Mouse (Mus musculus): ENCODE measurements around the gene Spo11. TPM values are rescaled to one million over a fixed set of nuclear protein-coding genes. Genes with fewer than 3 reads are reported as not detected.

Spo11 gene
- total RNA-seq, 2 experiments from 2014 or later, result not detected

GRCm38 (mm10) chr2:173034998-173035397 is 57.5 kb downstream of the Spo11 start:
- DNase-seq, result no peak

- DNase-seq, result no peak
These were observed 58.2 kb downstream of the Spo11 start for GRCm38 (mm10) chr2:173035653-173036052.

DNA sequence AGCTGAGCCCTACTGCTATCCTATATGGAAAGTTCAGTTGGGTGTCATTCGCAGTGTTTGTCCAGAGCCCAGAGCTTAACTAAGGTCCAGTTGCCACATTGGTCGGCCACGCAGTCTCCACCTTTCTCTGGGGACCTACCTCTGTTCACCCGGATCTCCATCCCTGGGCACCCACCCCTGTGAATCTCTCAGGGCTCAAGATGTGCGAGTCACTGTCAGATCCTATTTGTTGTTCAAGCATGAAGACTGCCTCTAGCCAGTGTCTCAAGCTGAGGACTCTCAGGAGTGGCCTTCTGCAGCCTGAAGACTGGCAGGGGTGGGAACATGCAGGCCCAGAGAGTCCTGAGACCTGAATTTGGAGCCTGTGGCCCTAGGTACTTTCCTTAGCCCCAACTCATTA is 58.6 kb downstream of the Spo11 start:
- no peak for DNase-seq

DNA sequence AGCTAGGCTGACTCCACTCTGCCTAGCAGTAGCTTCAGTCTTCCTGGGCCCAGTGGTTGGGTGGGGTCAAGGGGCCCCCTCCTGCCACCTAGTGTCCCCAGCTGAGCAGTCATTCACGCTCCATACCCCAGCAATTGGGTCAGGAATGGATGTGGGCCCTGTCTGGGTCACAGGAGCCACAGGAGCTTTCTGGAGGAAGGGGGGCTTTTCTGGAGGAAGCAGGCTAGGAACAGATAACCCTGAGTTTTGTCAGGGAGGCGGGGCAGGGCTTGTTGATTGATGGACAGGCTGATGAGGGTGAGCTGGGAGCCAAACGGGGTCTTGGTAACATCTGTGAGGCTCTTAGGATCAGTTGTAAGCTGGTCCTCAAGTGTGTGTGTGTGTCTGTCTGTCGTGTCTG is 59.1 kb downstream of the Spo11 start:
- no peak for DNase-seq

DNA sequence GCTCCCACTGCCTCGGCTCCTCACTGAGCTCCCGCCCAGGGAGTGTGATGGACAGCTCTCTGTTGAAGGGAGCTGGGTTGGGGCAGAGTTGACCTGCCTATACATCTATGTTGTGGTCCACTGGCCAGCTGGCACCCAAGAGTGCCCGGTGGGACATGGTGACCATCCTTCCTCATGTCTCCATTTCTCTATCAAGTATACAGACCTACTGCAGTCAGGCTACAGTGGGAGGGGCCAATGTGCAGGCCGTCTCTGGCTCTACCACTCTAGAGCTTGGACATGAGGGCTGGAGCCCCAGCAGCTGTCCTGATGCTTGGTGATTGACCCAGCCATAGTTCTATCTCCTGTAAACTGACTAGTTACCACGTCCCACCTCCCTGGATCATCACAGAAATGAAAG is 59.8 kb downstream of the Spo11 start:
- DNase-seq, result no peak

DNA sequence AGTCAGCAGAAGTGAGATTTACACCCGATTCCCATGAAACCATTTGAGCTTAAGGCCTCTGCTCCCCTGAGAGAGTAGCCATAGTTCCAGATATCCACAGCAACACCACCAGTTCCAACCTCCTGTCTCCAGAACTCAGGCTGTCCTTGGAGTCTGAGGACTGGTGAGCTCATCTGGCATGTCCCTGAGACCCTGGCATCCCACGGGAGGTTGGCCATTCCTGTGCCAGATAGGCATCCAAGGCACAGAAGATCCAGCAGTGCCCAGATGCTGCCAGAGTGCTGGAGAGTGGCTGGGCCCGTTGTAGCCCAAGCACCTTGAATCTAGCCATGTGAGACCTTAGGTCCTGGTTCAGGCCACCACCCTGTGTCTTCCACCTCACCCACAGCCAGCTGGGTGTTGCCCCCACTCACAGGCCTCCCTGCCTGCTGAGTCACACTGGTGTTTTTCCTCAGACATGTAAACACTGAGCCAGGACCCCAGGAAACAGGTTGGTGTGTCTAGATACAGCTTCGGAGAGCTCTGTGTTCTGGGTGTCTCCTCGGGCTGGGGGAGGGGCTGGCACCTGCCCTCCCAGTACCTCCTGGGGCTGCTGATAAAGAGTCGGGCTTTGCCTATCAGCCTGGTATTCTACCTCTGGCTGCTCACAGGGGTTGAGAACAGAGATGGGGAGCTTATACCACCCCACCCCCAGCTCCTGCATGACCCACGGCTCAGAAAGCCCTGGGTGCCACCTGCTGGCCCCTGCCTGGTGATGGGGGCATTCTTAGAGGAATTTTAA is 60.5 kb downstream of the Spo11 start:
- no peak for DNase-seq

DNA sequence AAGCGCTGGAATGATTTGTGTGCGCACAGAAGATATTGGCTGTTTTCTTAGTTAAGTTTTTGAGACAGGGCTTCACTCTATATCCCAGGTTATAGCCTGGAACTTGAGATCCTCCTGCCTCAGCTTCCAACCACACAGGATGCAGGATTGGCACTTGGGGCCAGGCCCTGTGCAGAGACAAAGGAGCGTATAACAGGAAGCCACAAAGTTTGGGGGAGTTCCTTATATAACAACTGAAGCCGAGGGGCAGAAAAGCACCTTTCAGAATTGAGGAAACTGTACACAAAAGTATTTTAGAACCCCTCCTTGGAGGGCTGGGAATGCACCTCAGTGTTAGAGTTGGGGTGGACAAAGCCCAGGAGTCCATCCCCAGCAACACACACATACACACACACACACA is 61.5 kb downstream of the Spo11 start:
- DNase-seq, result no peak

- DNase-seq, result no peak
These were observed 63.3 kb downstream of the Spo11 start for GRCm38 (mm10) chr2:173040803-173041202.

GRCm38 (mm10) chr2:173041242-173041641 is 63.7 kb downstream of the Spo11 start:
- no peak for DNase-seq

GRCm38 (mm10) chr2:173041893-173042292 is 64.4 kb downstream of the Spo11 start:
- no peak for DNase-seq

GRCm38 (mm10) chr2:173042504-173043162 is 65.1 kb downstream of the Spo11 start:
- DNase-seq, result no peak

Other genes starting within 250 kb of the Spo11 start
- gene Bmp7, start 37.4 kb upstream of the Spo11 start, total RNA-seq (2021), result 1 to 10 TPM; 3.6 to 6.2 TPM
- gene Rae1, start 22.4 kb downstream of the Spo11 start, total RNA-seq (2021), result 10 to 100 TPM; 72.9 to 77.0 TPM
- gene Rbm38, start 42.8 kb downstream of the Spo11 start, total RNA-seq (2021), result 1 to 10 TPM; 3.8 to 4.6 TPM
- not detected for gene Ctcfl, start 141.8 kb downstream of the Spo11 start, total RNA-seq (2021)
- not detected for gene Pck1, start 175.3 kb downstream of the Spo11 start, total RNA-seq (2021)
- gene Zbp1, start 241.2 kb downstream of the Spo11 start, total RNA-seq (2021), result under 1 TPM in 1 of 2 experiments, not detected in 1; 0.35 TPM

Measured in layer of hippocampus, postnatal 36 days (tissue).